Mouse (Mus musculus): ENCODE measurements at regions not wholly inside any gene's neighbourhood (a gene's known extent, or its start where the extent isn't known, plus 50 kb on each side); places are given as distances from the start of the nearest gene placed in this dataset.

DNA sequence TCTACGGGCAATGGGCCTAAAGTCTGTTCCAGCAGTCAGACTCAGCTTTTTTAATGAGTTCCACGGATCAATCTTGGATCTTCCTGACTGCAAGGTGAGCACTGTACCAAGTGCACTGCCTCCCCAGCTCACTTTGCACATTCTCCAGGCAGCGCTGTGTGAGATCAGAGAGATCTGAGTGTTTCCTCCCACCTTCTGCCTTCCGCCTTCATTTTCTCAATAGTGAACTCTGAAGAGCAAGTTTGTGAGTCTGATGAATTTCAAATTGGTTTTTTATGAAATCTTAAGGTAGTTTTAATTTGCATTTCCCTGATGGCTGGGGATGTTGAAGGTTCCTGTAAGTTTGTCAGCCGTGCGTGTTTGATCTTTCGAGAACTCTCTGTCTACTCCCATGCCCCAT, 176.7 kb upstream of the Dio3 start:
- no peaks in the 10 kb centered on the region for H3K36me3 ChIP-seq (ENCODE audit: control insufficient read depth, insufficient read depth, low read length)
- no peak overlapping the region for H3K4me3 ChIP-seq (ENCODE audit: control insufficient read depth, insufficient read depth, low read length)
- no peak for DNase-seq
- H3K27me3 ChIP-seq (ENCODE audit: control insufficient read depth, insufficient read depth, low read length): no peaks in the 10 kb centered on the region
- no peak overlapping the region for H3K27ac ChIP-seq (ENCODE audit: control insufficient read depth, insufficient read depth, low read length)
- no peak for TF ChIP-seq CTCF (IDR thresholded peaks at IDR 0.05; ENCODE audit: borderline replicate concordance, control insufficient read depth, extremely low read depth, insufficient read depth, low read length, poor library complexity)
- no peak for TF ChIP-seq POLR2A (IDR thresholded peaks at IDR 0.05; ENCODE audit: control insufficient read depth, extremely low read depth, insufficient read depth, low read length, poor library complexity)
- no peaks in the 10 kb centered on the region for H3K4me1 ChIP-seq (replicated peaks; ENCODE audit: control insufficient read depth, insufficient read depth, low read length)
- WGBS: 92% methylated on average over 7 of the region's 7 CpGs

DNA sequence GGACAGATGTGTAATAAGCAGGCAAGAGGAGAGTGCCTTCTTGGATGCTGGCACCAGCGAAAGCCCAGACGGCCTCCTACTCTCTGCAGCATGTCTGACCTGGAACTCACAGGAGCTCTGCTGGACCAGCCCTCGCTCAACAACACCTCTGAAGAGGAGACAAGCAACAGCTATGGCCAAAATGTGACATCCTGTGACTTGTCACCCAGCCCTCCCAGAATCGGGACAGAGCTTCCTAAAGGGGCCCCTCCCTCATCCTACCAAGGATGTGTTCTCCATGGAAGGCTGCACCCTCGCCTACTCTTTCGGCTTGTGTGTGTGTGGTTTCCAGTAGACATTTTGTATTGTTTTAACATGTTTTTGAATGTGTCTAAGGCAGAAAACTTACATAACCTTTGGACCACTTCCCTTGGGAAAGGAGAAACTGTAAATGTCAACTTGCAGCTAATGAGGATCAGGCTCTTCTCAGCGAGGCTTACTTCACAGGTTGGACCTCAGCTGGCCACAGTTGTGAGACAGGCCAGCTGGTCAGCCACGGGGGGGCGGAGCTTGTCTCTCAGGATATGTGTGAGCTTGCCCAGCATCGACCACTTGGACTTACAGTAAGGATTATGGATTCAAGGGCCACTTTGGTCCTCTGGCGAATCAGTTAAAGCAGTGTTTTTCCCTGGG, 166.7 kb upstream of the Dio3 start:
- Histone ChIP-seq H3K27me3 (ENCODE audit: control insufficient read depth, insufficient read depth, low read length) (no peaks in the 10 kb centered on the region), H3K4me1 (replicated peaks; ENCODE audit: control insufficient read depth, insufficient read depth, low read length) (no peaks in the 10 kb centered on the region), H3K27ac (ENCODE audit: control insufficient read depth, insufficient read depth, low read length) (no peak overlapping the region), H3K4me3 (ENCODE audit: control insufficient read depth, insufficient read depth, low read length) (no peak overlapping the region), H3K36me3 (ENCODE audit: control insufficient read depth, insufficient read depth, low read length) (no peaks in the 10 kb centered on the region)
- DNase-seq: no peak
- WGBS: 79% methylated on average over 11 of the region's 11 CpGs
- TF ChIP-seq POLR2A (IDR thresholded peaks at IDR 0.05; ENCODE audit: control insufficient read depth, extremely low read depth, insufficient read depth, low read length, poor library complexity) (no peak), CTCF (IDR thresholded peaks at IDR 0.05; ENCODE audit: borderline replicate concordance, control insufficient read depth, extremely low read depth, insufficient read depth, low read length, poor library complexity) (no peak)

DNA sequence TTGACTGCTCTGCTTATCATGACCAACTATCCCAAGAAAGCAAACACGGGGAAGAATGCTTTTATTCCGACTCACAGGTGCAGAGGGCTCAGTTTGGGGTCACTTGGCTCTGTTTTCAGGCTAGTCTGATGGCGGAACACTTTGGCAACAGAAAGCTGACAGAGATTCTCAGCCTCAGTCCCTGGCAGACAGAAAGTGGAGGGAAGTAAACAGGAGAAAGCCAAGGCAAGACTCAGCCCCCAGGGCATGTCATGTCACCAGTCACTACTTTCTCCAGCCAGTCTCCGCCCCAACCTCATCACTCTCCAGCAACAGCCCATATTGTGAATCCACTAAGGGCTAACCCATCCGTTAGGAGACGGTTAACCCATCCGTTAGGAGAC, 166.2 kb upstream of the Dio3 start:
- 94% methylated on average over 7 of the region's 7 CpGs for WGBS
- DNase-seq: no peak
- Histone ChIP-seq H3K27ac (ENCODE audit: control insufficient read depth, insufficient read depth, low read length) (no peak overlapping the region), H3K36me3 (ENCODE audit: control insufficient read depth, insufficient read depth, low read length) (no peaks in the 10 kb centered on the region), H3K4me1 (replicated peaks; ENCODE audit: control insufficient read depth, insufficient read depth, low read length) (no peaks in the 10 kb centered on the region), H3K4me3 (ENCODE audit: control insufficient read depth, insufficient read depth, low read length) (no peak overlapping the region), H3K27me3 (ENCODE audit: control insufficient read depth, insufficient read depth, low read length) (no peaks in the 10 kb centered on the region)
- TF ChIP-seq POLR2A (IDR thresholded peaks at IDR 0.05; ENCODE audit: control insufficient read depth, extremely low read depth, insufficient read depth, low read length, poor library complexity) (no peak), CTCF (IDR thresholded peaks at IDR 0.05; ENCODE audit: borderline replicate concordance, control insufficient read depth, extremely low read depth, insufficient read depth, low read length, poor library complexity) (no peak)

DNA sequence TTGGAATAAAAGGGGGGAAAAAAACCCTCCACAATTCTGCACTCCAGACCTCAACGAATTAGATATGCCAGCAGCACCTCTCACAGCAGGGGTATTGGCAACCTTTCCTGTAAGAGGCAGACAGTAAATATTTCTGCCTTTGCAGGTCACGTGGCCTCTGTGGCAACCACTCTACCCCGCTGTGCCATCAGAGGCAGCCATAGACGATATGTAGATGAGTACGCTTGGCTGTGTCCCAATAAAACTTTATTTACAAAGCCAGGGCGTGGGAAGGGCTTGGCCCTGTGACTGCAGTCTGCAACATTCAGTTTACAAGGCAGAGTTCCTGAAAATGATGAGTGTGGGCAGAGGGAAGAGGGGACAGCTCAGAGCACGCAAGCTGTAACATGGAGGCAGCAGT, 158.7 kb upstream of the Dio3 start:
- H3K27ac ChIP-seq (ENCODE audit: control insufficient read depth, insufficient read depth, low read length): no peak overlapping the region
- no peak for TF ChIP-seq CTCF (IDR thresholded peaks at IDR 0.05; ENCODE audit: borderline replicate concordance, control insufficient read depth, extremely low read depth, insufficient read depth, low read length, poor library complexity)
- no peak for TF ChIP-seq POLR2A (IDR thresholded peaks at IDR 0.05; ENCODE audit: control insufficient read depth, extremely low read depth, insufficient read depth, low read length, poor library complexity)
- 87% methylated on average over 7 of the region's 7 CpGs for WGBS
- no peaks in the 10 kb centered on the region for H3K36me3 ChIP-seq (ENCODE audit: control insufficient read depth, insufficient read depth, low read length)
- no peak overlapping the region for H3K4me3 ChIP-seq (ENCODE audit: control insufficient read depth, insufficient read depth, low read length)
- no peaks in the 10 kb centered on the region for H3K27me3 ChIP-seq (ENCODE audit: control insufficient read depth, insufficient read depth, low read length)
- no peak for DNase-seq
- H3K4me1 ChIP-seq (replicated peaks; ENCODE audit: control insufficient read depth, insufficient read depth, low read length): no peaks in the 10 kb centered on the region

DNA sequence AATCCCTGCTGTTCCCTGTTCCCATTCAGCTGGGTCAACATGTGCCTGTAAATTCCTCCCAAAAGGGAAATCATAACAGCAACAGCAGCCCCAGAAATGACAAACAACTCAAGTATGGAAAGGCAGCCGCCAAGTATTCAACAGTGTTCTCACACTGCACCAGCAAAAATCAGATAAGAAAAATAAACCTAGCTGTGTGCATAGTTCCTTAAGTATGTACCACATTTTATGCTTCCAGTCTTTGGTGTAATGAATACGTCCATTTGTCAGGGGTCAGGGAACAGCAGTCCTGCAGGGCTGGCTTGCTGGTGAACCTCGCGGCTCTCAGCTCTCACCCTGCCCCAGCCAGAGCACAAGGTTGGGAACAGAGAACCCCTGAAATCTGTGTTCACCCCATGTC, 155.9 kb upstream of the Dio3 start:
- no peak overlapping the region for H3K4me3 ChIP-seq (ENCODE audit: control insufficient read depth, insufficient read depth, low read length)
- H3K4me1 ChIP-seq (replicated peaks; ENCODE audit: control insufficient read depth, insufficient read depth, low read length): no peaks in the 10 kb centered on the region
- H3K27me3 ChIP-seq (ENCODE audit: control insufficient read depth, insufficient read depth, low read length): no peaks in the 10 kb centered on the region
- H3K27ac ChIP-seq (ENCODE audit: control insufficient read depth, insufficient read depth, low read length): no peak overlapping the region
- no peak for DNase-seq
- 85% methylated on average over 4 of the region's 4 CpGs for WGBS
- TF ChIP-seq CTCF (IDR thresholded peaks at IDR 0.05; ENCODE audit: borderline replicate concordance, control insufficient read depth, extremely low read depth, insufficient read depth, low read length, poor library complexity) (no peak), POLR2A (IDR thresholded peaks at IDR 0.05; ENCODE audit: control insufficient read depth, extremely low read depth, insufficient read depth, low read length, poor library complexity) (no peak)
- no peaks in the 10 kb centered on the region for H3K36me3 ChIP-seq (ENCODE audit: control insufficient read depth, insufficient read depth, low read length)

DNA sequence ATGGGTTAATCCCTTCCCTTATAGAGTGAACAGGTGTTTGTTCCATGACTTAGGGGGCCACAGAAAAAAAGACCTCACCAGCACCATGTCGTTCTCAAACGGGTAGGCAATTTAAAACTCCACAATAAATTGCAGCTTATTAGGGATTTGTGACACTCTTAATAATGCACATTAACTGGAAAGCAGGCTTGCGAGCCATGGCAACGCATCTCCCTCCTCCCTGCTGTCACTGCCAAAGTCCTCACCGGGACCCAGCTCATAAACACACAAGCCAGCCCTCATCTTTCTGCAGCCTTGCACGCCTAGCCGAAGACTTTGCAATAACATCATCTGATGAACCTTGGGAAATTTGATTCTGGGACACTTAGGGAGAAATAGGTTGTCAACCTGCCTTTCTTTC, 152.3 kb upstream of the Dio3 start:
- WGBS: 96% methylated on average over 7 of the region's 7 CpGs
- no peak for DNase-seq
- no peaks in the 10 kb centered on the region for H3K36me3 ChIP-seq (ENCODE audit: control insufficient read depth, insufficient read depth, low read length)
- H3K27me3 ChIP-seq (ENCODE audit: control insufficient read depth, insufficient read depth, low read length): no peaks in the 10 kb centered on the region
- H3K4me1 ChIP-seq (replicated peaks; ENCODE audit: control insufficient read depth, insufficient read depth, low read length): no peaks in the 10 kb centered on the region
- no peak overlapping the region for H3K4me3 ChIP-seq (ENCODE audit: control insufficient read depth, insufficient read depth, low read length)
- H3K27ac ChIP-seq (ENCODE audit: control insufficient read depth, insufficient read depth, low read length): no peak overlapping the region
- no peak for TF ChIP-seq POLR2A (IDR thresholded peaks at IDR 0.05; ENCODE audit: control insufficient read depth, extremely low read depth, insufficient read depth, low read length, poor library complexity)
- no peak for TF ChIP-seq CTCF (IDR thresholded peaks at IDR 0.05; ENCODE audit: borderline replicate concordance, control insufficient read depth, extremely low read depth, insufficient read depth, low read length, poor library complexity)

DNA sequence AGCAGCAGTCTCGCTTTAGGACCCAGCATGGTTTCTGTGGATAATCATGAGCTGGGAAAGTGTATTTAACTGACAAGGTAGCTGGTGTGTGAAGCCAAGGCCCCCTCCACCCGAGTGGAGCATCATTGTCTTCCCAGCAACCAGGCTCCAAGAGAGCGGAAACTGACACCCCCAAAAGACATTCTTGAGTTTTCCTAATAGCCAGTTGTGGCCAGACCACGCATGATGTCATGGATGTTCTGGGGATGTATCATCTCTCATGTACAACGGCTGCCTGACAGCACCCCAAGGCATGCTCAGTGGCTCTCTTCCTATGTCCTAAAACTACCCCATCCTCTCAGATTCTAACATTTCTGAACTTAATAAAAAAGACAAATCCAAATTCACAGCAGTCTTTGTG, 133.5 kb upstream of the Dio3 start:
- Histone ChIP-seq H3K36me3 (ENCODE audit: control insufficient read depth, insufficient read depth, low read length) (no peaks in the 10 kb centered on the region), H3K4me1 (replicated peaks; ENCODE audit: control insufficient read depth, insufficient read depth, low read length) (no peaks in the 10 kb centered on the region), H3K4me3 (ENCODE audit: control insufficient read depth, insufficient read depth, low read length) (no peak overlapping the region), H3K27me3 (ENCODE audit: control insufficient read depth, insufficient read depth, low read length) (no peaks in the 10 kb centered on the region), H3K27ac (ENCODE audit: control insufficient read depth, insufficient read depth, low read length) (no peak overlapping the region)
- no peak for DNase-seq
- TF ChIP-seq POLR2A (IDR thresholded peaks at IDR 0.05; ENCODE audit: control insufficient read depth, extremely low read depth, insufficient read depth, low read length, poor library complexity): no peak
- TF ChIP-seq CTCF (IDR thresholded peaks at IDR 0.05; ENCODE audit: borderline replicate concordance, control insufficient read depth, extremely low read depth, insufficient read depth, low read length, poor library complexity): no peak
- WGBS: 93% methylated on average over 5 of the region's 5 CpGs

Measured in thymus, adult 2 months (tissue).